Mouse (Mus musculus): ENCODE measurements around the gene Tex37. TPM values are rescaled to one million over a fixed set of nuclear protein-coding genes. Genes with fewer than 3 reads are reported as not detected.

Gene Tex37
- polyA plus RNA-seq, 1 experiment, result not detected

- peak in 1 of 2 experiments; percentile 5 for DNase-seq (ENCODE audit: low read depth in 1 of 2, low spot score in 2 of 2)
- H3K27me3 ChIP-seq (ENCODE audit: control insufficient read depth, insufficient read depth, low read length), result no peaks in the 10 kb centered on the region
- no peak overlapping the region for H3K4me3 ChIP-seq (ENCODE audit: extremely low read depth, insufficient read depth, insufficient read length)
- H3K36me3 ChIP-seq (ENCODE audit: control insufficient read depth, insufficient read depth, low read length), result no peaks in the 10 kb centered on the region
- no peaks in the 10 kb centered on the region for H3K4me1 ChIP-seq (ENCODE audit: control insufficient read depth, insufficient read depth, insufficient read length)
- no peak overlapping the region for H3K27ac ChIP-seq (ENCODE audit: insufficient read depth, low read length)
- TF ChIP-seq CTCF (IDR thresholded peaks at IDR 0.05; ENCODE audit: extremely low read depth, insufficient read depth, insufficient read length, insufficient replicate concordance) (peak; percentile 49; the same call in 1 of the 2 replicates), POLR2A (IDR thresholded peaks at IDR 0.05; ENCODE audit: low read depth, low read length) (no peak)
- 29% methylated on average over 22 of the region's 22 CpGs for WGBS
Observed at GRCm38 (mm10) chr6:70921274-70922074, 2.7 kb upstream of the Tex37 start.

GRCm38 (mm10) chr6:70912396-70912765, 6.3 kb downstream of the Tex37 start:
- no peaks in the 10 kb centered on the region for H3K4me1 ChIP-seq (ENCODE audit: control insufficient read depth, insufficient read depth, insufficient read length)
- WGBS, result 71% methylated on average over 7 of the region's 7 CpGs
- H3K27ac ChIP-seq (ENCODE audit: insufficient read depth, low read length), result no peak overlapping the region
- H3K4me3 ChIP-seq (ENCODE audit: extremely low read depth, insufficient read depth, insufficient read length), result no peak overlapping the region
- DNase-seq (ENCODE audit: low read depth in 1 of 2, low spot score in 2 of 2), result no peak
- H3K36me3 ChIP-seq (ENCODE audit: control insufficient read depth, insufficient read depth, low read length), result no peaks in the 10 kb centered on the region
- TF ChIP-seq POLR2A (IDR thresholded peaks at IDR 0.05; ENCODE audit: low read depth, low read length) (no peak), CTCF (IDR thresholded peaks at IDR 0.05; ENCODE audit: extremely low read depth, insufficient read depth, insufficient read length, insufficient replicate concordance) (no peak)
- no peaks in the 10 kb centered on the region for H3K27me3 ChIP-seq (ENCODE audit: control insufficient read depth, insufficient read depth, low read length)

DNA sequence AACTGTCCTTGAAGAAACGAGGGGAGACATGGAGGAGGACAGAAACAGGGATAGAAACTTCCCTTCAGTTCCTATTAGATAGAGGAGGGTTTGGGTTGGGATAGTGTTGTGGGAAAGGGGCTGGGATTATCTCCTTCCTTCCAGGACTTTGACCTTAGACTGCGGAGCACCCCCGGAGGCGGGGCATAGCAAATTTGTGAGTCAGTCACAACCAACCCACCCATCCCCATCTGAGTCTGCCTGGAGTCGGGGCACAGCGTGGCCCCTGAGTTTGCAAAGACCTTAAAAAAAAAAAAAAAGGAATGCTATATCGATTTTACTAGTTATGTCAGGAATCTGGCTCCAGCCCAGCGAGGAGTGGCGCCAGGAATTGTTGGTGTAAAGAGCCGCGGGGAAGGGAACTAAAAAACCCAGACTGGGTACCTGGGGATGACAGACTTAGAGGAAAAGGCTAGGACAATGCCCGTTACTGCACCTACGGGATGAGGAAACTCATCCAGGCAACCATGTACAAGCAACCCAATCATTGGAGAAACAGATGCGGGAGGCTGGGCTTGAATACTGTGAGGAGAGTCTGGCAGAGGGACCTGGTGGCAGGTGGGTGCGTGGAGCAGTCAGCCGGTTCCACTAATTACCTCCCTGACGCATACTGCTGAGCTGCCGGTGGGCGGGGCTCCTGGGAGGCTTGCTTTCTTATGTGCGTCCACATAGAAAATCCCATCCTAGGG, 6.9 kb downstream of the Tex37 start:
- 19% methylated on average over 20 of the region's 20 CpGs for WGBS

GRCm38 (mm10) chr6:70910285-70910684, 8.4 kb downstream of the Tex37 start:
- no peaks in the 10 kb centered on the region for H3K4me1 ChIP-seq (ENCODE audit: control insufficient read depth, insufficient read depth, insufficient read length)
- TF ChIP-seq POLR2A (IDR thresholded peaks at IDR 0.05; ENCODE audit: low read depth, low read length), result no peak
- TF ChIP-seq CTCF (IDR thresholded peaks at IDR 0.05; ENCODE audit: extremely low read depth, insufficient read depth, insufficient read length, insufficient replicate concordance), result no peak
- peaks cover 4% of the 10 kb centered on the region; the same call in 1 of the 2 replicates for H3K36me3 ChIP-seq (ENCODE audit: control insufficient read depth, insufficient read depth, low read length)
- no peaks in the 10 kb centered on the region for H3K27me3 ChIP-seq (ENCODE audit: control insufficient read depth, insufficient read depth, low read length)
- H3K4me3 ChIP-seq (ENCODE audit: extremely low read depth, insufficient read depth, insufficient read length), result no peak overlapping the region
- WGBS, result 62% methylated on average over 4 of the region's 4 CpGs
- no peak for DNase-seq (ENCODE audit: low read depth in 1 of 2, low spot score in 2 of 2)
- no peak overlapping the region for H3K27ac ChIP-seq (ENCODE audit: insufficient read depth, low read length)

More for the DNA sequence above, 6.9 kb downstream of the Tex37 start:
- no peaks in the 10 kb centered on the region for H3K4me1 ChIP-seq (ENCODE audit: control insufficient read depth, insufficient read depth, insufficient read length)
- no peaks in the 10 kb centered on the region for H3K27me3 ChIP-seq (ENCODE audit: control insufficient read depth, insufficient read depth, low read length)
- no peak overlapping the region for H3K27ac ChIP-seq (ENCODE audit: insufficient read depth, low read length)
- H3K4me3 ChIP-seq (ENCODE audit: extremely low read depth, insufficient read depth, insufficient read length), result no peak overlapping the region
- H3K36me3 ChIP-seq (ENCODE audit: control insufficient read depth, insufficient read depth, low read length), result no peaks in the 10 kb centered on the region
- TF ChIP-seq POLR2A (IDR thresholded peaks at IDR 0.05; ENCODE audit: low read depth, low read length), result no peak
- TF ChIP-seq CTCF (IDR thresholded peaks at IDR 0.05; ENCODE audit: extremely low read depth, insufficient read depth, insufficient read length, insufficient replicate concordance), result no peak
- DNase-seq (ENCODE audit: low read depth in 1 of 2, low spot score in 2 of 2), result no peak

- Histone ChIP-seq H3K4me1 (ENCODE audit: control insufficient read depth, insufficient read depth, insufficient read length) (no peaks in the 10 kb centered on the region), H3K27ac (ENCODE audit: insufficient read depth, low read length) (no peak overlapping the region), H3K36me3 (ENCODE audit: control insufficient read depth, insufficient read depth, low read length) (peaks cover 7% of the 10 kb centered on the region; the same call in 1 of the 2 replicates), H3K4me3 (ENCODE audit: extremely low read depth, insufficient read depth, insufficient read length) (no peak overlapping the region), H3K27me3 (ENCODE audit: control insufficient read depth, insufficient read depth, low read length) (no peaks in the 10 kb centered on the region)
- 92% methylated on average over 7 of the region's 7 CpGs for WGBS
- DNase-seq (ENCODE audit: low read depth in 1 of 2, low spot score in 2 of 2), result no peak
- TF ChIP-seq POLR2A (IDR thresholded peaks at IDR 0.05; ENCODE audit: low read depth, low read length) (no peak), CTCF (IDR thresholded peaks at IDR 0.05; ENCODE audit: extremely low read depth, insufficient read depth, insufficient read length, insufficient replicate concordance) (no peak)
Observed at GRCm38 (mm10) chr6:70909572-70909971, 9.2 kb downstream of the Tex37 start.

GRCm38 (mm10) chr6:70903689-70904088, 15.0 kb downstream of the Tex37 start:
- Histone ChIP-seq H3K4me3 (ENCODE audit: extremely low read depth, insufficient read depth, insufficient read length) (no peak overlapping the region), H3K27ac (ENCODE audit: insufficient read depth, low read length) (no peak overlapping the region), H3K4me1 (ENCODE audit: control insufficient read depth, insufficient read depth, insufficient read length) (no peaks in the 10 kb centered on the region), H3K36me3 (ENCODE audit: control insufficient read depth, insufficient read depth, low read length) (peaks cover 39% of the 10 kb centered on the region), H3K27me3 (ENCODE audit: control insufficient read depth, insufficient read depth, low read length) (no peaks in the 10 kb centered on the region)
- TF ChIP-seq CTCF (IDR thresholded peaks at IDR 0.05; ENCODE audit: extremely low read depth, insufficient read depth, insufficient read length, insufficient replicate concordance), result no peak
- TF ChIP-seq POLR2A (IDR thresholded peaks at IDR 0.05; ENCODE audit: low read depth, low read length), result no peak
- 81% methylated on average over 5 of the region's 5 CpGs for WGBS
- DNase-seq (ENCODE audit: low read depth in 1 of 2, low spot score in 2 of 2), result no peak
